Mouse (Mus musculus): ENCODE measurements around the gene Ano9.

Gene Ano9

DNA sequence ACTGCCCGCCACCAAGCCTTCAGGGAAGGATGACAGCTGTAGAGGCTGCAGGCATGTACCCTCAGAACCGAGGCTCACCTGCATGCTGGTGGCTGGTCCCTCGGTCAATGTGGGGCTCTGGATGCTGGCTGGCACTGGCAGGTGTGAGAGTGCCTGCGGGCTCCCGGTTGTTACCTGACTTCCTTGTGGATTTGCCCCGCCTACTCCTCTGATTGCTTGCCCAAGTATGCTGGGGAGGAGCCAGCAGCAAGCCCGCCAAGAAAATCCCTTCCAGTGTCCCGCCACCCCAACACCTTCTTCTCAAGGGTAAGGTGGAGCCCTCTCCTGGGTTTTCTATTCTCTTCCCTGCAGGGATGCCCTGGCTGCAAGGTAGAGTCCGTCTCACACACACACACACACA is at the start of gene Ano9:
Gene Ano9, minus strand, starts transcription at position 171 of the 400 bp plus-strand sequence.
- no peak for DNase-seq

DNA sequence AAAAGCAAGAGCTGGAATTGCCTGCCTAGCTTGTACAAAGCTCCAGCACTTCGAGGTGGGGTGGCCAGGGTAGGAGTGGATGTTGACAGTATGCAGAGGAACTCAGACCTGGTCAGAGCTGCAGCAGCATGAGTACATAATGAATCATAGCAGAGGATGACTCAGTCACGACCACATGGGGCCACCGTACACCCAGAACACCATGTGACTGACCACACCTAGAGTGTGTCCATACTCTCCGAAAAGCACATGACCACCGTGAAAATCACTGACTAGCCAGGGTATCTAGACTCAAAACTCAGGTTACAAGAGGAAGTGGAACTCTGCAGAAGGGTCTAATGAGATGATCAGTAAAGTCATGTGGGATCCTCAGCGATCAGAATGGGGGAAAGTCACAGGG is 47.2 kb upstream of the Ano9 start:
- DNase-seq, result no peak

DNA sequence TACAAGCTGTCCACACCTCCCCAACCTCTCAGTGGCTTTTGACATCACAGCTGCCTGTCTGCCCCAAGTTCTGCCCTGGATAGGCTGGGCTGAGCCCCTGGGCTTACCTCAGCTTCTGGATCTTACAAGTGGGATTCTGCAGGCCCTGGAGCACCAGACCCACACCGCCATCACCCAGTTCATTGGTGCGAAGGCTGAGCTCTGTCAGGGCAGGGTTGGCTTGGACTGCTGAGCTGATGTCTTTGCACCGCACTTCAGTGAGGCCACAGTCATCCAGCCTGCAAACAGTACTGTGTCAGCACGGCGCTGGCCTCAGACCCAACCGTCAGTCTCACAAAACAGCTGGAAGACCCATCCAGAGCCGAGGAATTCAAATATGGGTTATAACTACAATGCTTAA is 46.8 kb upstream of the Ano9 start:
- no peak for DNase-seq

DNA sequence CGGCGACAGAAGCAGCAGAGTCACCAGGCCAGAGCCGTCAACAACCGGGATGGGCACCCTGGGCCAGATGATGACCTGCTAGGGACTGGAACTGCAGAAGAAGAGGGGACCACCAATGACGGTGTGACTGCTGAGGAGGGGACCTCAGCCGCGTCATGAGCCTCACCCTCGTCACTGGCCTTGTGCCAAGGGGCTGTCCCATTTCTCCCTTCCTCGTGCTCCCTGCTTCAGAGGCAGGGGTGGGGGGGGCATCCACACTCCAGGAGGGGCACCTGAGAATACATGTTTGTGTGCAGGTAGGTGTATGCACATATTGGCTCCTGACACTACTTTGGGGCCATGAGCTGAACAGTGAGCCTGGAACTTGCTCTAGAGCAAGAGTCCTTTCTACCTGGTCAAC is 37.8 kb upstream of the Ano9 start:
- no peak for DNase-seq

DNA sequence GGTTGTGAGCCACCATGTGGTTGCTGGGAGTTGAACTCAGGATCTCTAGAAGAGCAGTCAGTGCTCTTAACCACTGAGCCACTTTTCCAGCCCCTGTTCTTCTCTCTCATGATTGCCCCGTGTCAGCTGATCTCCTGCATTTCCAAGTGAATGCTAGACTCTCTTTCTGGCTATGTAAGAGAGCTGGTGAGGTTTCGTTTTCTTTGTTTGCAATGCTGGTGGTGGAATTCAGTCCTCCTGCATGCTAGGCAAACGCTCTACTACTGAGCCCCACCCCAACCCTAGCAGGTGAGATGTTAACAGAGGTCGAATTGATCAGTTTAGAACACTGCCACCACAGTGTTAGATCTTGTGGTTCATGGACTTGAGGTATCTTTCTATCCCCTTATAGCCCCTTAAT is 31.0 kb upstream of the Ano9 start:
- DNase-seq, result no peak

DNA sequence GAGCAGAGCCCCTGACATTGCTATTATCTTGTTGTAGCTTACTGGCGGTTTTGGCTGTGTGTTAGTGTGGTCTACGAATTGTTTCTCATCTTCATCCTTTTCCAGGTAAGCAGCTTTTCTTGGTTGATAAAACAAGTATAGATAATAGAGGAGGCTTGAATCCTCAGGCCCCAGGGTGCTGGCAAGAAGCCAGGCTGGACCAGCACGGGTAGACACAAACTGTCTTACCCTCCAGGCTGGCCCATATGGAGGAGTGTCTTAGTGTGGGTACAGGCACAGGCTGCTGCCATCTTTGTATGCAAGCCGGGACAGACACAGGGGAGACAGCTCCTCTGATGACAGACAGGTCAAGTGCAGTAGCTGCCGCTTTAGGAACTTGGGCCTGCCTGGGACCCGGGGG is 29.4 kb upstream of the Ano9 start:
- peak; percentile 60 for DNase-seq

DNA sequence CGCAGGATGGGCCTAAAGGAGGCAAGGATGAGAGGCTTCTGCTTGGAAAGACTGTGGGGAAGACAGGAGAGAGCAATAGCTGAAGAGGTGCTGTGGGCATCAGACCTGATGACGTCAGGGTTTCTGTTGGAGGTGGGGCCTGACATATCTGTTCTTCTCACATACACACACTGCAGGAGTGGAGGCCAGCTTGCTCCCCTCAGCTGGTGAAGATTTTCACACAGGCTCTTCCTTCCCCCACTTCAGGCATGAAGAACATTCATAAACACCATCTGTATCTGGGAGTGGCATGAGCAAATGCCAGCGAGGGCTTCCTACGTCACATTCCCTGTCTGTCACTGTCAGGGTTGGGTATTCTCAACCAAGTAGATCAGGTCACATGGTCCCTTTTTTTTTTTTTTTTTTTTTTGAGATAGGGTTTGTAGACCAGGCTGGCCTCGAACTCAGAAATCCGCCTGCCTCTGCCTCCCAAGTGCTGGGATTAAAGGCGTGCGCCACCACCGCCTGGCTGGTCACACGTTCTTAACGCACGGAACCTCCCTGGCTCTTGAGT is 28.5 kb upstream of the Ano9 start:
- peak; percentile 42 for DNase-seq

DNA sequence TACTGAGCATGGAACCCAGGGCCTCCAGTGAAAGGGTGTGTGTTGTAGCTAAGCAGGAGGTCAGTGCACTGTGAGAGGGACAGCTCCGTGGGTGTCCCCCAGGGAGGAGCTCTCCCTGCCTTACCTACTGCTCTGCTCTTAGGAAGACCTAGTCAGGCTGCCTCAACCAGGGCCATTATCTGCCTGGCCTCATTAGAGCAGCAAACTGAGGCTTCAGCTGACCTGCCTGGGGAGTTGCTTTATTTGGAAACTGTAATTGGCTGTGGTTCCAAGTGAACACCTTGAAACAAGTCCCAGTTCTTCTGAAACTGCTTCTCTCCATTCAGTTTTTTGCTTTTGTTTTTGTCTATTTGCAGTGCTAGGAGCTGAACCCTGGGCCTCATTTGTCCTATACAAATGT is 27.8 kb upstream of the Ano9 start:
- DNase-seq, result peak; percentile 63

DNA sequence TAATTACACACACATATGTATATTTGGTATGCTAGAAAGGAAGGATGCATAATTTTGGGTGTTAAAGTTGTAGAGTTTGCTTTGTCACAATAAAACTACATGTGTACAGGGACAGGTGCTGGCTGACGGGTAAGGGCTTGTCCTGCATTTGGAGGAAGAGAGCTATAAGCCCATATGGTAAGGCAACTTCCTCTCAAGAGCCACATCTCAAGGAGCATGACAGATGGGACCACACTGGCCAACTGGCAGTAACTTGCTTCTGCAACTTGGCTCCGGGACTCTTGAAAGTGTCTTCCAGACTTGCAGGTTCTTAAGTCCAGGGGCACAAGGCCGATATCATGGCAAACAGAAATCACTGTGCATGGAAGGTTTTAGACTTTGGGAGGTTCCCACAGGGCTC is 27.0 kb upstream of the Ano9 start:
- no peak for DNase-seq

DNA sequence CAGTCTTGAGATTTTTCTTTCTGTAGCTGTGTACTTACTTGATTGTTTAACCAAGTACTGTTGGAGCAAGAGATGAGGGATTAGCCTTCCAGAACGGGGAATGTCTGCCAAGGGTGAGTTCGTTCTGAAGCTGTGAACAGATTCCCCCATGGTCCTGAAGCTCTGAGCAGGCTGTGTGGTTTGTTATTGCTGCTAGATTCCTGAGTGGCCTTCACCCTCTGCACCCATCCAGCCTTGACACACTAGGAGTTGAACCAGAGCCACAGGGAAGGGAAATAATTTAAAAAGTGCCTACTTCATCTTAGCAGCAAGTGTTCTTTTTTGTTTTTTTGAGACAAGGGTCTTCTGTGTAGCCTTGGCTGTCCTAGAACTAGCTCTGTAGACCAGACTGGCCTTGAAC is 26.3 kb upstream of the Ano9 start:
- DNase-seq, result no peak

DNA sequence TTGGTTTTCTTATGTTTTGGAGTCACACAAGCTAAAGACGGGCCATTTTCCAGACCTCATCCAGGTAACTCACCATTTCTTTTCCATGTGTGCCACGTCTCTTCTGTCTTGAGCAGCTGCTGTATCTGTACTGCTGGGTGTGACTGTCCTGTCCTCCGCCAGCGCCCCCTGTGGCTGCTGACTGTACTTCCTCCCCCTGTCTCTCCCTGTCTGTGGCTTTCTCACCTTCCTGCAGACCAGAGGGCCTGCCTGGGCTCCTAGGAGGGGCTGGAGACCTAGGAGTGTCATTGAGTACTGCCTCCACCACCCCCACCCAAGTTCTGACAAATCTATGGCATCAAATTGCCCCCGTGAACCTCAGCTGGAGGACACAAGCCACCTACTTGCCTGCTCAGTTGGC is 25.5 kb upstream of the Ano9 start:
- peak; percentile 49 for DNase-seq

DNA sequence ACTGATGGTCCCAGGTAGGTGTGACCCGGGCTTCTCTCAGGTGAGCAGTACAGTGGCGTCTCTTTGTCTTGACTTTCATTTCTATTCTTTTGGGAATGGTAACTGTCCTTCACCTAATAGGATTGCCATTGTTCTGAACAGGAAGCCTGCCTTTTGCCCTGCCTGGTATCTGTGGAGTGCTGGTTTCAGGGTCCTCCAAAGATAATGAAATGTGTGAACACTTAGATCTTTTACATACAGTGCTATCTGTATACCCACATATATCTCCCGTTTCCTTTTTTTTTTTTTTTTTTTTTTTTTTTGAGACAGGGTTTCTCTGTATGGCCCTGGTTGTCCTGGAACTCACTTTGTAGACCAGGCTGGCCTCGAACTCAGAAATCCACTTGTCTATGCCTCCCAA is 23.7 kb upstream of the Ano9 start:
- DNase-seq, result no peak

DNA sequence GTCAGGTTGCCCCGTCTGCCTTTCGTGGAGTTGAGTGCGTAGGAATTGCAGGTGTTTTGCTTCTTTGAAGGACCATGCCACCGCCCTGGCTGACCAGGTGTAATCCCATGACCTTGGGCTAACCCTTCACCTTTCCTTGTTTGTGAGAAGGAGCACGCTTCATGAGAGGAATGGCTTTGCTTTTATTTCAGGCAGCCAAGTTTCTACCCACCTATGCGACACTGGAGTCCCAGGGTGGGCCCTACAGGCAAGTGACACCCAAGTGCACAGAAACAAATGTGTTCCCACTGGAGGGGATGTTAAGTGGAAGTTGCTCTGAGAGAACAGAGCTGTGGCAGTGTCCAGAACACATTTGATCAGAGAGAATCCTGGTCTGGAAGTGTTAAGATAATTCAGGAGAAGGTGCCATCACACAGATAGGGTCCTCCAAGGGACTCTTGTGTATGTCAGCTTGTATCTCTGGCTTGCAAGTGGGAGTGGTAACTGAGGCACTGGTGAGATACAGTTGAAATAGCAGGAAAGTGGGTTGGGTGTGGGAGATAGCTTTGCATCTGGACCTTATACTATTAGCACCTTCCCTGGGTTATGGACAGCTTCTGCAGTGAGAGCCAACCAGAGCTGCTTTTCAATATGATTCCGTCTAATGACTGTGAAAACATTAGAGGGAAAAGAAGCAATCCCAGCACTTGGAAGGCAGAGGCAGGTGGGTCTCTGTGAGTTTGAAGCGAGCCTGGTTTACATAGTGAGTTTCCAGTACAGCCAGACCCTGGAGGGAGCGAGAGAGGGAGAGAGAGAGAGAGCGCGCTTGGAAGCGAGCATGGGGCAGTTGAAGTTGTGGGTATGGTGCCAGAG is 14.5 kb upstream of the Ano9 start:
- no peak for DNase-seq

DNA sequence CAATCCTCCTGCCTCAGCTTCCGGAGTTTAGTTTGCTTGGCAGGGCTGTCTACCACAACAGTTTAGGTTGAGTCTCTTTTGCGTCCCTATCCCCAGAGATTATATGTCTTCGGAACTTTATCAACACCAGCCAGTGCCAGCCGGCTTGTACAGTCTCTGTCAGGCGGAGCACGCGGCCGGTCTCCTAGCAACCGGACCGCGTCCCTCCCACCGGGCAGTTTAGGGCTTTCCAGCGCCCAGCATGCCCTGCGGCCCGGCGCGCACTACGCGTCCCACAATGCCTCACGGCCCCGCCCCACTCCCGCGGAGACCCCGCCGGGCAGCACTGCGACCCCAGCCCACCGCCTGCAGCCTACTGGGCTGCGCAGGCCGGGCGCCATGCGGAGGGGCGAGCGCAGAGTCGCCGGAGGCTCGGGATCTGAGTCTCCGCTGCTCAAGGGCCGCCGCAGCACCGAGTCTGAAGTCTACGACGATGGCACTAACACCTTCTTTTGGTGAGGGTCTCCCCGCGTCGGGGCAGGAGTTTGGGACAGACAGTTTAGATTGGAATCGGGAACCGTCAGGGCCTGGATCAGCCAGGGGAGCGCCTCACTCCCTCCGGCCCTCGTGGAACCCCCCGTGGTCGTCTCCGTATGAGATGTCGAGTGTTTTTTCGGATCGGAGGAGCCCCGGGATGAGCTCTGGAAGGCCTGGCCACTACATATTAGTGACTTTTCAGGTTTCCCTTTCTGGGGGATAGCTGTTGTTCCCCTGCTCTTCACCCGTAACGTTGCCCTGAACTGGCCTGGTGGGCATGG is 13.6 kb upstream of the Ano9 start:
- DNase-seq, result peak; percentile 89

DNA sequence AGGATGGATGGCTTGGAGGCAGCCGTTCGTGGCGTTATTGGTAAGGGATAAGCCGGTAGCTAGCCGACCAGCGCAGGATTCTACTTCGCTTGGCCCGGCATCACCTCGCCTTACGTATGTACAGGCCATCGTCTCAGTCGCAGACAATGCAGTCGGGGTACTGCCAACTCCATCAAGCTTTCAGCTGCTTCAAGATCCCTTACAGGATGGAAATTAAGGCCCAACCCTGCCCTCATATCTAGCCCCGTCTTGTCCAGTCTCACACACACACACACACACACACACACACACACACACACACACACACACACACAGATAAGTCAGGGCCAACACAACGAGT is 5.9 kb upstream of the Ano9 start:
- DNase-seq, result no peak

DNA sequence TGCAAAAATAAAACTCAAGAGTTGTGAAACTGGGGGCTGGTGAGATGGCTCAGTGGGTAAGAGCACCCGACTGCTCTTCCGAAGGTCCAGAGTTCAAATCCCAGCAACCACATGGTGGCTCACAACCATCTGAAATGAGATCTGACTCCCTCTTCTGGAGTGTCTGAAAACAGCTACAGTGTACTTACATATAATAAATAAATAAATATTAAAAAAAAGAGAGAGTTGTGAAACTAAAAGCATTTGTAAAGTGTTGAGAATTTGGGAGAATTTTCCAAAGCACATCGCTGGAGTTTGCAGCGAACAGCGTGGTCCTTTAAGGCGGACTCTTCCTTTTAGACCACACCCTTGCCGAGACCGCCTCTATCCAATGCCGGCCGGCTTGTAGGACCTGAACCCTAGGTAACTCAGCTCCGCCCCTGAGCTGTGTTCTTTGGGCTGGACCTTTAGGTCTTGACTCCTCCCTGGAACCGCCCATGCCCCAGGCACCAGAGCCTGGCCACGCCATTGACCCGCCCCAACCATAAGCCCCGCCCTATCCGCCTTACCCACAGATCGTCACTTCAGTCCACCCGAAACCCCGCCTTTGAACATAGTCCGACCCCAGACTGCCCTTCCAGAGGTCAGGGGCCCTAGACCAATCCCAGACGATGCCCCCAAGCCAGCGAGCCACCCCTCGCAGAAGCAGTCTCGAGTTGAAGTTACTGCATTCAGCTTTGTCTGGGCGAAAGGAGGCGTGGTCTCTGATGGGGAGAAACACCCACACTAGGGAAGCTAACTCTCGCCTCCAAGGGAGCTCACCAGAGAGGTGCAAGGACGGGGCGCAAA is 5.3 kb upstream of the Ano9 start:
- peak; percentile 94 for DNase-seq

DNA sequence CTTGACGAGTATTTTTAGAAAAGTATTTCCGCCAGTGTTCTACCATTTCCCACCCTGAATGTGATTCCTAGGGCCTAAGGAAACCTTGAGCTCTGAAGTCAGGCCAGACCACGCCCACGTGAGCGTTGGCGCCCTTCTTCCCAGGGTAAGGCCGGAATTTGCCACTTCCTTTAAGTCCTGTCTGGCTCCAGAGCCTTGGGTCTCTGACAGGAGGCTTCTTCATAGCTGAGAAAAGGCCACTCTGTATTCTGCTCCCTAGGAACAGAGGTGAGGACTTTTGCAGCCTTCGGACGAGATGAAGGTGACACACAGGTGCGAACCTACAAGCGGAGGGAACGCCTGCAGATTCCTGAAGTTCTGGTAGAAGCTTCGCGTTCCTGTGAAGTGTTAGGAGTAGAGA is 4.6 kb upstream of the Ano9 start, which contains the start of gene Ptdss2:
Gene Ptdss2, plus strand, starts transcription at position 138 of the 400 bp plus-strand sequence.
- peak; percentile 38 for DNase-seq

DNA sequence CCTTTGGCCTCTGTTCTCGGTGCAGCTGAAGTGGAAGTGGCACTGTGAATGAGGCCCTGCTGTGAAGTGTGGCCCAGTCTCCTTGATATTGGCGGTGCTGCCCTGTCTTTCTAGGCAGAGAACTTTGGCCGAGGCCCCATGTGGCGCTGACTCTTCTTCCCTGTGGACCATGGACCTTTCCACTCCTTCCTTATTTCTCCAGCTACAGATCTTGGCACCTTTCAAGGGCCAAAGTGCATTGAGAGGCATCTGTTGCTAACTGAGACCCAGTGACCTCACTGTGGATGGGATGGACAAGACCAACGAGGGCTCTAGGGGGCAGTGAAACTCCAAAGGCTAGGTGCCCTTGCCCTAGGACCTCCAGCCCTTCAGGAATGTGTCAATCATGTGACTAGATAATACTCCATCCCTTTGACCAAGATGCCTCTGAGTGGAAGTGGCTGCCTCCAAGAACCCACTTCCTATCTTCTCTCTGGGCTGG is 3.5 kb upstream of the Ano9 start:
- DNase-seq, result peak; percentile 28

DNA sequence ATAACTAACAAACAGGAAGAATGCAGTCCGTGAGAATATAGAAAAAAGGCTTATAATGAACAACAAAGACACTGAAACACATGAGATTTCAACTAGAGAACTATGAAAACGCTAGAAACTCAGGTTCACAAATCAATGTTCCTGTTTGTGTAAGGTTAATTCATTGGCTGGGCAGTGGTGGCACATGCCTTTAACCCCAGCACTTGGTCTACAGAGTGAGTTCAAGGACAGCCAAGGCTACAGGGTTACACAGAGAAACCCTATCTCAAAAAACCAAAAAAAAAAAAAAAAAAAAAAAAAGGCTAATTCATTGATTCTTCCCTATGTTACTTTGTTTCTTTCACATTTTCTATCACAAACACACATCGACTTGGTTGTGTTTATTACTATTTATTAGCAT is 3.0 kb upstream of the Ano9 start:
- DNase-seq, result no peak

DNA sequence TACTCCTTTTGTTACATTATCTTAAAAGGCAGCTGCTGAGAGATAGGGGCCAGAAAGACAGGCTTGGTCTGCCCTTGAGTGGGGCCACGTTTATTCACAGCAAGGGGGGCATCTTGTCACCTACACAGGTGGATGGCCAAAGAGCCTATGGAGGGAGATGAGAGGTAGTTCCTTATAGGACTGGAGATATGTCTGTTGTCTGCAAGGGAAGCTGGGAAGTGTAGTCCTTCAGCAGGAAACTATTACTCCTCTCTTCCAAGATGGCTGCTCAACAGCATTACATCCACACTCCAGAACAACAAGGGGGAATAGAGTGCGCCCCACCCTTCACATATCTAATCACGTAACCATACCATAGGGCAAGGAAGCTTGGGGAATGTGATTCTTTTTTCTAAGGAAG is 1.9 kb upstream of the Ano9 start:
- DNase-seq, result no peak

DNA sequence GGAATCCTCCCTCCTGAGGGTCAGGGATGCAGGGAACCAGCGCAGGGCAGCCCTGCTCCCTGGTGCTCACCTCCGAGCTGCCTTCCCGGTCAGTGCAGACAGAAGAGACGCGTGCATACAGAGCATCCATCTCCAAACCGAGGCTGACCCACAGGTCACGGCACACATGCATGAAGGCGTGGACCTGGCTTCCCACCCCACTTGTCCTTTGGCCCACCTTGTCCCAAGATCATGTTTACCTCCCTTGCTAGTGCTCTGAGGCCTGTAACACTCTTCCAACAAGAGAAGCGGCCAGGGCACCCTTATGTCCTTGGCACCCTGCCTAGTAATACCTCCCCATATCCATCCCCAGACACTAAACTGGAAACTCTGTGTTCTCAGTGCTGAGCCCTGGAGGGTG is 1.7 kb downstream of the Ano9 start:
- no peak for DNase-seq

DNA sequence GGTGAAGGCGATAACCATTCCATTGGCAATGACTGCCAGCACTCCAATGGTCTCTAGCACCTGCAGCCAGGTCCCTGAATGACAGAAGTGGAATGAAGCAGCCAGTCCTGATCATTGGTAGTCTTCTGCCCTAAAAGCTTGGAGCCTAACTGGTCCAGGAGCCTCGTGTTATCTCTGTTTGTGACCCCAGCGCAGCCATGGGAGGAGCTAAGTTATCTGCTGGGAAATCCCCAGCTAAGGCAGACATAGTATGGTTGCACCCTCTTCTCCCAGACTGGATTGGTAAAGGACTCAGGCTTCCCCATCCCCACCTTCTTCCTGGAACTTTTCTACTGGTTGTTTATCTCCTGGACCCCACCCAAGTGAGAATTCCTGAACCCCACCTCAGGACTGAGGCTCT is 14.4 kb downstream of the Ano9 start:
- DNase-seq, result no peak
